Mouse (Mus musculus) gastrocnemius, postnatal 36 days (tissue): ENCODE data around the gene Olfr353. TPM values are rescaled to one million over a fixed set of nuclear protein-coding genes. Genes with fewer than 3 reads are reported as not detected.

Experiments used
- DNase-seq, 2 experiments: peaks; one replicate each; pipeline ENCODE4 v3.0.0; 2022
- intact Hi-C: fragments of 180-260 bp; cut with DNase I; formaldehyde crosslinking; loops from one replicate; pipeline ENCODE4 v1.15.1; 2025
- long read RNA-seq, 2 experiments: library from polyadenylated mRNA; stranded (forward); transcript quantifications; one replicate each; pipeline ENCODE4 v2.0.0; 2021
- total RNA-seq, 2 experiments: library from RNA; stranded (reverse); gene quantifications; 2 replicates each; pipeline ENCODE4 v1.2.3; 2021

Gene Olfr353
- total RNA-seq: not detected
- long read RNA-seq, experiment 1: 0 reads
- long read RNA-seq, experiment 2: 0 reads

- intact Hi-C loops: no loop called here
- DNase-seq: no peak
Measured at GRCm38 (mm10) chr2:36892836-36893235, at the start of gene Olfr353. Gene Olfr353, minus strand, starts transcription at chr2:36892936.

GRCm38 (mm10) chr2:36936821-36937220 is 44.1 kb upstream of the Olfr353 start, which contains the start of gene Olfr356:
Gene Olfr356, plus strand, starts transcription at chr2:36937121.
- no peak for DNase-seq
- intact Hi-C loops: no loop called here

- intact Hi-C loops: no loop called here
- no peak for DNase-seq
Measured at GRCm38 (mm10) chr2:36928797-36929196, 36.1 kb upstream of the Olfr353 start, which contains the start of gene Olfr355. Gene Olfr355, minus strand, starts transcription at chr2:36928897.

GRCm38 (mm10) chr2:36905380-36905779 is 12.6 kb upstream of the Olfr353 start, which contains the start of gene Olfr354:
Gene Olfr354, plus strand, starts transcription at chr2:36905680.
- intact Hi-C loops: no loop called here
- no peak for DNase-seq

GRCm38 (mm10) chr2:36897114-36897513 is 4.4 kb upstream of the Olfr353 start:
- intact Hi-C loops: no loop called here
- DNase-seq: no peak

GRCm38 (mm10) chr2:36868160-36868559 is 24.6 kb downstream of the Olfr353 start, which contains the start of gene Olfr352:
Gene Olfr352, plus strand, starts transcription at chr2:36868460.
- intact Hi-C loops: no loop called here
- no peak for DNase-seq

- intact Hi-C loops: no loop called here
Measured at GRCm38 (mm10) chr2:36862560-36862959, 30.2 kb downstream of the Olfr353 start, which contains the start of gene Olfr351. Gene Olfr351, minus strand, starts transcription at chr2:36862660.

GRCm38 (mm10) chr2:36846010-36846409 is 46.7 kb downstream of the Olfr353 start, which contains the start of gene Olfr350:
Gene Olfr350, plus strand, starts transcription at chr2:36846310.
- intact Hi-C loops: no loop called here
- DNase-seq: no peak

More at GRCm38 (mm10) chr2:36862560-36862959, 30.2 kb downstream of the Olfr353 start, which contains the start of gene Olfr351:
- no peak for DNase-seq

Other genes with a start within 250 kb of the Olfr353 start
- not detected for gene Olfr346, start 207.1 kb downstream of the Olfr353 start, total RNA-seq
- gene Olfr347, start 161.0 kb downstream of the Olfr353 start, total RNA-seq: not detected
- not detected for gene Olfr348, start 108.7 kb downstream of the Olfr353 start, total RNA-seq
- gene Olfr50, start 102.4 kb downstream of the Olfr353 start, total RNA-seq: not detected
- not detected for gene Olfr3, start 75.9 kb downstream of the Olfr353 start, total RNA-seq
- not detected for gene Olfr350, start 46.6 kb downstream of the Olfr353 start, total RNA-seq
- not detected for gene Olfr351, start 30.3 kb downstream of the Olfr353 start, total RNA-seq
- not detected for gene Olfr352, start 24.5 kb downstream of the Olfr353 start, total RNA-seq
- not detected for gene Olfr354, start 12.7 kb upstream of the Olfr353 start, total RNA-seq
- not detected for gene Olfr355, start 36.0 kb upstream of the Olfr353 start, total RNA-seq
- not detected for gene Olfr356, start 44.2 kb upstream of the Olfr353 start, total RNA-seq
- not detected for gene Olfr357, start 100.9 kb upstream of the Olfr353 start, total RNA-seq
- gene Olfr358, start 116.4 kb upstream of the Olfr353 start, total RNA-seq: not detected
- not detected for gene Olfr360, start 172.8 kb upstream of the Olfr353 start, total RNA-seq
- not detected for gene Olfr361, start 196.4 kb upstream of the Olfr353 start, total RNA-seq
- not detected for gene Olfr362, start 225.0 kb upstream of the Olfr353 start, total RNA-seq
- gene Olfr364-ps1, start 246.4 kb upstream of the Olfr353 start, total RNA-seq: not detected